Mouse (Mus musculus) bone marrow, adult 2 months (tissue): ENCODE measurements around the gene Rnf185. TPM values are rescaled to one million over a fixed set of nuclear protein-coding genes. Genes with fewer than 3 reads are reported as not detected.

Source experiments
- H3K27ac ChIP-seq: fragments of 200-500 bp; 2 replicates; pipeline ENCODE4 v1.5.1; 2012; ENCODE audit warnings: low read depth, mild to moderate bottlenecking, control low read depth, inconsistent platforms, low read length; ENCODE audit not compliant: control insufficient read depth, poor library complexity, insufficient read depth
- H3K4me1 ChIP-seq: fragments of 200-500 bp; 2 replicates; pipeline ENCODE4 v1.6.1; 2011; ENCODE audit warnings: low read length; ENCODE audit not compliant: control insufficient read depth, insufficient read depth
- H3K4me3 ChIP-seq: fragments of 200-500 bp; replicated peaks from 2 replicates; pipeline ENCODE3; 2011; ENCODE audit warnings: mild to moderate bottlenecking, low read depth, low read length, control low read depth; ENCODE audit not compliant: control insufficient read depth
- CTCF ChIP-seq: fragments of 200-500 bp; IDR thresholded peaks from 2 replicates; pipeline ENCODE4 v1.5.1; 2011; ENCODE audit warnings: low read length, control low read depth; ENCODE audit not compliant: control insufficient read depth, insufficient read depth
- POLR2A ChIP-seq: fragments of 200-500 bp; IDR thresholded peaks from 2 replicates; pipeline ENCODE4 v1.6.1; 2011; ENCODE audit warnings: low read depth, mild to moderate bottlenecking, control low read depth, low read length, borderline replicate concordance; ENCODE audit not compliant: control insufficient read depth
- WGBS: fragments of 180-500 bp; shearing (Covaris S2); methylation state at CpG from one replicate; pipeline ENCODE4 v1.1.7; 2018; 5-methylcytosine and 5-hydroxymethylcytosine counted together
- polyA plus RNA-seq: library from polyadenylated mRNA; stranded (reverse); fragments of >200 nt; gene quantifications from 2 replicates; pipeline ENCODE4 v1.2.4, GENCODE M21; 2011; ENCODE audit warnings: low replicate concordance; ENCODE audit not compliant: missing spikeins, insufficient read depth, insufficient read length

The Rnf185 gene
- polyA plus RNA-seq, 1 experiment = 9.2 TPM

- peaks cover 2% of the 10 kb centered on the region; the same call in 1 of the 2 replicates for H3K4me1 ChIP-seq
- WGBS = 89% methylated on average over 1 of the region's 1 CpGs
- no peak overlapping the region for H3K4me3 ChIP-seq
- no peak overlapping the region for H3K27ac ChIP-seq
- TF ChIP-seq CTCF = no peak
- no peak for TF ChIP-seq POLR2A
Measured at GRCm38 (mm10) chr11:3398318-3398717, 53.8 kb downstream of the Rnf185 start.

- no peak overlapping the region for H3K27ac ChIP-seq
- 90% methylated on average over 8 of the region's 8 CpGs for WGBS
- H3K4me3 ChIP-seq = no peak overlapping the region
- H3K4me1 ChIP-seq = no peaks in the 10 kb centered on the region
- TF ChIP-seq CTCF (no peak), POLR2A (no peak)
Measured at GRCm38 (mm10) chr11:3396562-3396961, 55.6 kb downstream of the Rnf185 start.

- no peaks in the 10 kb centered on the region for H3K4me1 ChIP-seq
- whole genome bisulfite sequencing = 88% methylated on average over 3 of the region's 3 CpGs
- no peak overlapping the region for H3K4me3 ChIP-seq
- no peak overlapping the region for H3K27ac ChIP-seq
- TF ChIP-seq POLR2A (no peak), CTCF (no peak)
Measured at GRCm38 (mm10) chr11:3396091-3396490, 56.1 kb downstream of the Rnf185 start.

GRCm38 (mm10) chr11:3394520-3394919 lies 57.6 kb downstream of the Rnf185 start:
- whole genome bisulfite sequencing = 79% methylated on average over 5 of the region's 5 CpGs
- no peak overlapping the region for H3K4me3 ChIP-seq

GRCm38 (mm10) chr11:3392526-3392925 lies 59.6 kb downstream of the Rnf185 start:
- H3K4me3 ChIP-seq = no peak overlapping the region
- 87% methylated on average over 8 of the region's 8 CpGs for WGBS
- no peak overlapping the region for H3K27ac ChIP-seq
- TF ChIP-seq POLR2A (no peak), CTCF (no peak)
- no peaks in the 10 kb centered on the region; the same call in 1 of the 2 replicates for H3K4me1 ChIP-seq

More at GRCm38 (mm10) chr11:3394520-3394919, 57.6 kb downstream of the Rnf185 start:
- no peak overlapping the region for H3K27ac ChIP-seq
- TF ChIP-seq POLR2A = no peak
- no peak for TF ChIP-seq CTCF
- no peaks in the 10 kb centered on the region for H3K4me1 ChIP-seq

- no peak for TF ChIP-seq CTCF
- TF ChIP-seq POLR2A = no peak
- Histone ChIP-seq H3K27ac (no peak overlapping the region), H3K4me1 (no peaks in the 10 kb centered on the region; the same call in 1 of the 2 replicates), H3K4me3 (no peak overlapping the region)
- WGBS = 89% methylated on average over 5 of the region's 5 CpGs
Measured at GRCm38 (mm10) chr11:3390789-3391188, 61.4 kb downstream of the Rnf185 start.

GRCm38 (mm10) chr11:3389996-3390395 lies 62.2 kb downstream of the Rnf185 start:
- WGBS = 46% methylated on average over 5 of the region's 5 CpGs

GRCm38 (mm10) chr11:3387482-3388196 lies 64.5 kb downstream of the Rnf185 start:
- Histone ChIP-seq H3K4me1 (no peaks in the 10 kb centered on the region; the same call in 1 of the 2 replicates), H3K27ac (no peak overlapping the region), H3K4me3 (no peak overlapping the region)
- no peak for TF ChIP-seq POLR2A
- no peak for TF ChIP-seq CTCF
- whole genome bisulfite sequencing = 76% methylated on average over 6 of the region's 6 CpGs

More at GRCm38 (mm10) chr11:3389996-3390395, 62.2 kb downstream of the Rnf185 start:
- Histone ChIP-seq H3K27ac (no peak overlapping the region), H3K4me3 (no peak overlapping the region), H3K4me1 (no peaks in the 10 kb centered on the region; the same call in 1 of the 2 replicates)
- no peak for TF ChIP-seq POLR2A
